Mouse (Mus musculus): Measurements from ENCODE around the gene Scgb2a2.

DNA sequence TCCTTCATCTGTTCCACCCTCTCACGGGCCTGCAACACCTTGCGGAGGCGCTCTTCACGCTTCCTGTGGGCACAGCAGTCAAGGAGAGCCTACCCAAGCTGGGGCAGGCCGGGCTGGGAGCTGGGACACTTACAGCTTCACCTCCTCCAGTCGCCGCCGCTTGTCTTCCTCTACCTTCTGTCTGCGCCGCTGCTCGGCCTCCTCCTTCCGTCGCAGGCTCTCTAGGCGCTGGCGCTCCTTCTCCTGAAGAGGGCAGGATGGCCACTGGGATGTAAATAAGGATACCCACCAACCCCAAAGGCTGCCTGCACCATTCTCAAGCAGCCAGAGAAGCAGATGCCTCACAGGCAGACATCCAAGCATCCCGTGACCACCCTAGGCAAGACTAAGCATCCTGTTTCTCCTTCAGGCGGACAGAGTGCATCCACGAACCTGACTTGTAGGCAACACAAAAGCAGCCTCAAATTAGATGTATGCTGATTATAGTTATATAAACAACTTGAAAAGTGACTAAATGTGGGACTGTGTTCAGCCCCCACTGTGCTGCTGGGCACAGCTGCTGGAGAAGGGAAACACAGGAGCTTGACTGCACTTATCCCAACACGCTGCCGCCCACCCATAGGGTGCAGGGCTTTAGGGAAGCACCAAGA, 30.9 kb downstream of the Scgb2a2 start:
- TF ChIP-seq CTCF (IDR thresholded peaks at IDR 0.05; ENCODE audit: insufficient read depth, low read length) = no peak
- TF ChIP-seq POLR2A (IDR thresholded peaks at IDR 0.05; ENCODE audit: borderline replicate concordance, extremely low read depth, low read depth, low read length) = no peak
